13 mouse cellular contexts compared by ENCODE assay signal in genomic region chr2:18441871-18442270, GRCm38 (mm10). TPM values are rescaled to one million over a fixed set of nuclear protein-coding genes. Genes with fewer than 3 reads are reported as not detected.
DNase-seq lines count a peak whose midpoint lies in the region; ATAC-seq lines count a peak whose summit lies in the region.
"Had no signal": no experiment of that assay in that cellular context is flagged by ENCODE, and none has a peak within 500 bp of the region (broad histone marks: within the 10 kb centered on the region; RNA-seq: fewer than 3 reads in every experiment).

No protein-coding gene starts in this region.

- no peak overlapping the region for H3K4me2 ChIP-seq in lung, embryonic 16.5 days (ENCODE audit: low read depth, low read length)
- no peak overlapping the region for H3K4me2 ChIP-seq in forebrain, embryonic 15.5 days (replicated peaks)
- H3K4me2 ChIP-seq: hindbrain, embryonic 13.5 days had no signal

- no peaks in the 10 kb centered on the region for H3K27me3 ChIP-seq in lung, embryonic 16.5 days (ENCODE audit: control insufficient read depth, insufficient read depth, low read depth, low read length)
- no peaks in the 10 kb centered on the region for H3K27me3 ChIP-seq in forebrain, embryonic 15.5 days
- H3K27me3 ChIP-seq: hindbrain, embryonic 13.5 days had no signal

- ATAC-seq in lung, embryonic 16.5 days (ENCODE audit: low read depth), result peak; percentile 62; the same call in 1 of the 2 replicates
- no peak for ATAC-seq in forebrain, embryonic 15.5 days (replicated peaks)
- ATAC-seq: forebrain, embryonic 16.5 days had no signal

- no peaks in the 10 kb centered on the region for H3K36me3 ChIP-seq in lung, embryonic 16.5 days (ENCODE audit: control insufficient read depth, insufficient read depth, low read length)
- no peaks in the 10 kb centered on the region for H3K36me3 ChIP-seq in forebrain, embryonic 15.5 days
- H3K36me3 ChIP-seq: hindbrain, embryonic 13.5 days had no signal

- H3K9me3 ChIP-seq in lung, embryonic 16.5 days (ENCODE audit: control insufficient read depth, low read length), result no peaks in the 10 kb centered on the region
- H3K9me3 ChIP-seq in forebrain, embryonic 15.5 days, result no peaks in the 10 kb centered on the region
- H3K9me3 ChIP-seq: hindbrain, embryonic 13.5 days had no signal

- WGBS in lung, embryonic 16.5 days, result 35% methylated on average over 6 of the region's 6 CpGs
- WGBS in forebrain, embryonic 15.5 days, result 58% methylated on average over 6 of the region's 6 CpGs

- DNase-seq in adrenal gland, postnatal 14 days, result peak; percentile 9
- DNase-seq in adrenal gland, adult 18-20 months (ENCODE audit: low spot score in 2 of 2), result no peak
- peak; percentile 2 to 3 for DNase-seq in left cerebral cortex, postnatal 14 days (ENCODE audit: low spot score in 2 of 2)
- no peak for DNase-seq in left cerebral cortex, adult 11 months (ENCODE audit: low spot score)
- peak; percentile 14 for DNase-seq in gastrocnemius, postnatal 14 days
- DNase-seq in cerebellum, postnatal 4 days (ENCODE audit: low spot score in 2 of 2), result no peak
- DNase-seq: cerebellum, postnatal 36 days; layer of hippocampus, postnatal 36 days had no signal

- H3K9ac ChIP-seq in lung, embryonic 16.5 days (ENCODE audit: low read length), result no peak overlapping the region
- H3K9ac ChIP-seq in forebrain, embryonic 15.5 days (replicated peaks), result no peak overlapping the region
- H3K9ac ChIP-seq: hindbrain, embryonic 13.5 days; liver, embryonic 14.5 days had no signal

- H3K4me3 ChIP-seq in lung, embryonic 16.5 days (ENCODE audit: low read length), result no peak overlapping the region
- no peak overlapping the region for H3K4me3 ChIP-seq in forebrain, embryonic 15.5 days
- H3K4me3 ChIP-seq: hindbrain, embryonic 13.5 days had no signal

- peaks cover 6% of the 10 kb centered on the region; the same call in 1 of the 2 replicates for H3K4me1 ChIP-seq in lung, embryonic 16.5 days (replicated peaks; ENCODE audit: control insufficient read depth, insufficient read depth, low read length)
- H3K4me1 ChIP-seq in forebrain, embryonic 15.5 days, result no peaks in the 10 kb centered on the region
- H3K4me1 ChIP-seq: hindbrain, embryonic 13.5 days had no signal

- H3K27ac ChIP-seq in lung, embryonic 16.5 days (ENCODE audit: low read length), result peak overlapping the region; percentile 27; the same call in 1 of the 2 replicates
- H3K27ac ChIP-seq in forebrain, embryonic 15.5 days (replicated peaks), result no peak overlapping the region
- H3K27ac ChIP-seq: hindbrain, embryonic 13.5 days; liver, embryonic 14.5 days had no signal

- intact Hi-C loops in left cerebral cortex, postnatal 14 days (cut with DNase I), result no loop called here
- intact Hi-C loops in gastrocnemius, postnatal 14 days (cut with DNase I; ENCODE audit: low total_unique reads), result no loop called here

RNA-seq across cellular contexts. Expression of gene Dnajc1, which starts 49.2 kb away (rescaled TPM):
- total RNA-seq in adrenal gland, postnatal 14 days (2021), result 29.8 and 29.9 TPM in 2 replicates
- total RNA-seq in adrenal gland, adult 18-20 months (2021), result 10 to 100 TPM; 30.4 to 39.1 TPM
- 10 to 100 TPM; 16.5 to 16.6 TPM for total RNA-seq in left cerebral cortex, postnatal 14 days (2021)
- total RNA-seq in gastrocnemius, postnatal 14 days (2021), result 10 to 100 TPM; 12.2 to 13.5 TPM
- 30.5 and 32.9 TPM in 2 replicates for polyA plus RNA-seq in lung, embryonic 16.5 days (2015; fragmentation: Nextera tagmentation; extraction: Ambion mirVana)
- polyA plus RNA-seq in forebrain, embryonic 15.5 days (2015; fragmentation: Nextera tagmentation; extraction: Ambion mirVana), result 28.2 and 30.3 TPM in 2 replicates

Comparison
In these comparisons a context has a peak if more than half of its experiments do, and no peak if none do; other contexts are left out.
1. DNase-seq: peak in adrenal gland, postnatal 14 days (single experiment), left cerebral cortex, postnatal 14 days (2 of 2) and gastrocnemius, postnatal 14 days (single experiment); none in adrenal gland, adult 18-20 months (0 of 2), left cerebral cortex, adult 11 months (single experiment) and cerebellum, postnatal 4 days (0 of 2).